Mouse (Mus musculus) E14TG2a.4 (cell line): ENCODE data around the gene Strn.
A peak's percentile ranks its signal among the peaks of the same experiment; 100 is the strongest.

Experiments used
- CTCF ChIP-seq: conservative IDR thresholded peaks from 2 replicates; pipeline ENCODE4 v1.5.1; 2014; ENCODE audit warnings: low read length
- NANOG ChIP-seq: IDR thresholded peaks from 2 replicates; pipeline ENCODE4 v1.6.1; 2014; ENCODE audit warnings: borderline replicate concordance, low read length, mixed read lengths
- POU5F1 ChIP-seq: IDR thresholded peaks from 2 replicates; pipeline ENCODE4 v1.6.1; 2014; ENCODE audit warnings: low read length, borderline replicate concordance

DNA sequence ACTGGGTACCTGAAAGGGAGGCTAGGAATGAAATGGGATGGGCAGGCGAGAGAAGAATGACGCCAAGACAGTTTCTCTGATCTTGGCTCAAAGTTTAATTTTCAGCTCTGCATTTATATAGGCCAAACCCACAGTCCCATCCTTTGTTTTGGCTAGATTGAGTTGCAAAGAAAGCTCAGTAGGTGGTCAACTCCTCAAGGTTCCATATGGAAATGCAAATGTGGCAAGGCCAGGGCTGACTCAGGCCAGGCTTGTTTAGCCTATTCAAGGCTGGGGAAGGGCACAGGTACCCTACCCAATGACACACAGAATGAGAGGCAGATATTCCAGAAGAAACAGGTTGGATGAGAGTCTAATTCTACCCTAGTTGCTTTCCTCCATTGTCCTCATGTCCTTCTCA is 101.4 kb downstream of the Strn start:
- TF ChIP-seq CTCF, result no peak
- TF ChIP-seq NANOG, result peak; percentile 74
- peak; percentile 79; the same call in 1 of the 2 replicates for TF ChIP-seq POU5F1
